Mouse (Mus musculus) limb, embryonic 14.5 days (tissue): ENCODE measurements around the gene Erp44. TPM values are rescaled to one million over a fixed set of nuclear protein-coding genes. Genes with fewer than 3 reads are reported as not detected.

Experiments
- ATAC-seq: fragments of 200-750 bp; cut with Nextera tagmentation; 2 replicates; pipeline ENCODE4 v1.8.0; 2017; ENCODE audit warnings: low read depth, moderate number of reproducible peaks, moderate TSS enrichment; ENCODE audit not compliant: low FRiP score
- DNase-seq: peaks from one replicate; pipeline ENCODE4 v3.0.0-alpha.2; 2015; ENCODE audit warnings: low spot score
- H3K27ac ChIP-seq: fragments of 300-500 bp; sonication (generic); replicated peaks from 2 replicates; pipeline ENCODE4 v1.5.1; 2014; ENCODE audit warnings: low read depth, mild to moderate bottlenecking, low read length, moderate library complexity, mixed read lengths
- H3K27me3 ChIP-seq: fragments of 300-500 bp; sonication (generic); 2 replicates; pipeline ENCODE4 v1.6.1; 2014; ENCODE audit warnings: low read length, mixed read lengths; ENCODE audit not compliant: control insufficient read depth, insufficient read depth
- H3K36me3 ChIP-seq: fragments of 300-500 bp; sonication (generic); 2 replicates; pipeline ENCODE4 v1.6.1; 2014; ENCODE audit warnings: mild to moderate bottlenecking, low read length, moderate library complexity, mixed read lengths; ENCODE audit not compliant: control insufficient read depth, insufficient read depth
- H3K4me1 ChIP-seq: fragments of 300-500 bp; sonication (generic); 2 replicates; pipeline ENCODE4 v1.6.1; 2014; ENCODE audit warnings: antibody characterized with exemption, low read length, mixed read lengths; ENCODE audit not compliant: control insufficient read depth, insufficient read depth
- H3K4me2 ChIP-seq: fragments of 300-500 bp; sonication (generic); replicated peaks from 2 replicates; pipeline ENCODE4 v1.6.1; 2014; ENCODE audit warnings: low read depth, mild to moderate bottlenecking, low read length, moderate library complexity; ENCODE audit not compliant: severe bottlenecking
- H3K4me3 ChIP-seq: fragments of 300-500 bp; sonication (generic); replicated peaks from 2 replicates; pipeline ENCODE4 v1.5.1; 2014; ENCODE audit warnings: low read length
- H3K9ac ChIP-seq: fragments of 300-500 bp; sonication (generic); 2 replicates; pipeline ENCODE4 v1.6.1; 2014; ENCODE audit warnings: mild to moderate bottlenecking, low read depth, low read length, moderate library complexity; ENCODE audit not compliant: severe bottlenecking
- H3K9me3 ChIP-seq: fragments of 300-500 bp; sonication (generic); 2 replicates; pipeline ENCODE4 v1.6.1; 2016; ENCODE audit warnings: low read length; ENCODE audit not compliant: control insufficient read depth
- POLR2A ChIP-seq: fragments of 200-500 bp; IDR thresholded peaks from 2 replicates; pipeline ENCODE4 v1.8.0; 2012; ENCODE audit warnings: inconsistent platforms, mild to moderate bottlenecking, moderate library complexity, borderline replicate concordance; ENCODE audit not compliant: insufficient read depth, insufficient read length; ENCODE audit errors: extremely low read depth
- WGBS: fragments of 180-500 bp; shearing (Covaris S2); extraction: QIAGEN DNeasy Blood & Tissue Kit; methylation state at CpG from one replicate; pipeline ENCODE4 v1.1.7; 2014; 5-methylcytosine and 5-hydroxymethylcytosine counted together
- microRNA counts: library from miRNA; unstranded; fragments of <30 nt; microRNA quantifications from one replicate; lab custom pipeline; 2016
- microRNA-seq: library from miRNA; unstranded; fragments of <30 nt; microRNA quantifications from one replicate; pipeline ENCODE4, GENCODE M21; 2016
- polyA plus RNA-seq, 2 experiments: library from polyadenylated mRNA; depleted of rRNA in 1 of 2; stranded (reverse) in 1 of 2; unstranded in 1 of 2; fragments of >200 nt; fragmentation: Nextera tagmentation in 1 of 2; extraction: Ambion mirVana in 1 of 2; gene quantifications; 2 replicates each; pipeline versions ENCODE4 v1.2.1 to v1.2.3; 2012 to 2014

Gene Erp44
- polyA plus RNA-seq, 2 experiments = 44.9 to 84.6 TPM

GRCm38 (mm10) chr4:48175666-48176065 is 103.7 kb downstream of the Erp44 start:
- Histone ChIP-seq H3K27me3 (no peaks in the 10 kb centered on the region), H3K36me3 (no peaks in the 10 kb centered on the region; the same call in 1 of the 2 replicates), H3K27ac (no peak overlapping the region), H3K4me1 (no peaks in the 10 kb centered on the region), H3K4me2 (no peak overlapping the region), H3K9me3 (no peaks in the 10 kb centered on the region), H3K9ac (no peak overlapping the region), H3K4me3 (no peak overlapping the region)
- ATAC-seq = no peak
- WGBS = 94% methylated on average over 3 of the region's 3 CpGs
- TF ChIP-seq POLR2A = no peak
- no peak for DNase-seq

- TF ChIP-seq POLR2A = no peak
- WGBS = 84% methylated on average over 5 of the region's 5 CpGs
- ATAC-seq = no peak
These were observed 115.5 kb downstream of the Erp44 start for GRCm38 (mm10) chr4:48163851-48164250.

GRCm38 (mm10) chr4:48160386-48160785 is 119.0 kb downstream of the Erp44 start:
- no peak overlapping the region for H3K4me3 ChIP-seq
- WGBS = 87% methylated on average over 4 of the region's 4 CpGs

More at GRCm38 (mm10) chr4:48163851-48164250, 115.5 kb downstream of the Erp44 start:
- Histone ChIP-seq H3K27me3 (no peaks in the 10 kb centered on the region), H3K4me1 (no peaks in the 10 kb centered on the region), H3K9ac (no peak overlapping the region), H3K36me3 (peaks cover 23% of the 10 kb centered on the region), H3K4me3 (no peak overlapping the region), H3K27ac (no peak overlapping the region), H3K9me3 (no peaks in the 10 kb centered on the region), H3K4me2 (no peak overlapping the region)
- DNase-seq = no peak

GRCm38 (mm10) chr4:48155864-48156263 is 123.5 kb downstream of the Erp44 start:
- WGBS = 70% methylated on average over 1 of the region's 1 CpGs
- H3K36me3 ChIP-seq = peaks cover 3% of the 10 kb centered on the region; the same call in 1 of the 2 replicates
- no peak overlapping the region for H3K4me2 ChIP-seq
- no peaks in the 10 kb centered on the region for H3K9me3 ChIP-seq
- no peak overlapping the region for H3K27ac ChIP-seq
- no peaks in the 10 kb centered on the region for H3K27me3 ChIP-seq
- no peak for DNase-seq
- H3K4me3 ChIP-seq = no peak overlapping the region
- no peak for ATAC-seq
- TF ChIP-seq POLR2A = no peak
- no peak overlapping the region for H3K9ac ChIP-seq
- H3K4me1 ChIP-seq = no peaks in the 10 kb centered on the region

More at GRCm38 (mm10) chr4:48160386-48160785, 119.0 kb downstream of the Erp44 start:
- Histone ChIP-seq H3K4me2 (no peak overlapping the region), H3K36me3 (peaks cover 8% of the 10 kb centered on the region; the same call in 1 of the 2 replicates), H3K9me3 (no peaks in the 10 kb centered on the region), H3K27ac (no peak overlapping the region), H3K4me1 (no peaks in the 10 kb centered on the region), H3K9ac (no peak overlapping the region), H3K27me3 (no peaks in the 10 kb centered on the region)
- no peak for DNase-seq
- ATAC-seq = no peak
- no peak for TF ChIP-seq POLR2A

GRCm38 (mm10) chr4:48153229-48153628 is 126.1 kb downstream of the Erp44 start:
- H3K9me3 ChIP-seq = no peaks in the 10 kb centered on the region
- H3K27ac ChIP-seq = no peak overlapping the region
- H3K4me1 ChIP-seq = no peaks in the 10 kb centered on the region
- no peak overlapping the region for H3K4me2 ChIP-seq
- no peak overlapping the region for H3K4me3 ChIP-seq
- TF ChIP-seq POLR2A = no peak
- no peaks in the 10 kb centered on the region for H3K27me3 ChIP-seq
- 88% methylated on average over 5 of the region's 5 CpGs for WGBS
- peaks cover 7% of the 10 kb centered on the region for H3K36me3 ChIP-seq
- DNase-seq = no peak
- ATAC-seq = no peak
- H3K9ac ChIP-seq = no peak overlapping the region

DNA sequence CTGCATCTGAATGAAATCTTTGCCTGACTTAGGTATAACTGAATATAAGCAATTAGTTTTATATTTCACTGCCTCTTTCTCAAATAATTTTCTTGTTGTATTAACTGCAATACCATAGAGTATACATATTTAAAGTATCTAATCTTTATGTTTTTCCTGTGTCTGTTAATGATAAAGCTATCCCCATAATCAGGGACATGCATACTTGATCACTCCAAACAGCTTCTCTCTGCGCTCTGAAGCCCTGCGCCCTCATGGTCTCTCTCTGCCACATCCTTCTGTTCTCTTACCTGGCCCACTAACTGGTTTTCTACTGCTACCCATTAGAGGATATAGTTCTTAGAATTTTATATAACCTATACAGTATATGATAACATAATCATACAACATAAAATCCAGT is 129.9 kb downstream of the Erp44 start:
- Histone ChIP-seq H3K36me3 (peaks cover 7% of the 10 kb centered on the region), H3K4me2 (no peak overlapping the region), H3K9me3 (no peaks in the 10 kb centered on the region), H3K4me3 (no peak overlapping the region), H3K27me3 (no peaks in the 10 kb centered on the region), H3K9ac (no peak overlapping the region), H3K27ac (no peak overlapping the region), H3K4me1 (no peaks in the 10 kb centered on the region)
- ATAC-seq = no peak
- TF ChIP-seq POLR2A = no peak
- DNase-seq = no peak
- 98% methylated on average over 2 of the region's 2 CpGs for WGBS

MicroRNAs encoded within 50 kb of the gene (microRNA counts, 519-probe panel; counts per million panel counts)
- 1,729 counts per million, percentile 16 among the panel's probes with 10 or more counts for microRNA mmu-miR-1958 (lab: Ali Mortazavi, UCI)

Small RNA genes within 50 kb of the gene (microRNA-seq; reads per million reads assigned to microRNA genes)
- gene Mir1958 = not detected

Other genes with a start within 250 kb of the Erp44 start
- gene Nr4a3, start 234.4 kb downstream of the Erp44 start, polyA plus RNA-seq (2012; rRNA removed) = 0.79 and 1.3 TPM in 2 replicates
- gene Nr4a3, start 234.4 kb downstream of the Erp44 start, polyA plus RNA-seq (2014; fragmentation: Nextera tagmentation; extraction: Ambion mirVana) = 0.44 and 0.59 TPM in 2 replicates
- 15.3 and 17.1 TPM in 2 replicates for gene Stx17, start 154.6 kb downstream of the Erp44 start, polyA plus RNA-seq (2012; rRNA removed)
- gene Stx17, start 154.6 kb downstream of the Erp44 start, polyA plus RNA-seq (2014; fragmentation: Nextera tagmentation; extraction: Ambion mirVana) = 32.0 and 36.3 TPM in 2 replicates
- 6.9 and 7.8 TPM in 2 replicates for gene Invs, start 202 bp upstream of the Erp44 start, polyA plus RNA-seq (2012; rRNA removed)
- gene Invs, start 202 bp upstream of the Erp44 start, polyA plus RNA-seq (2014; fragmentation: Nextera tagmentation; extraction: Ambion mirVana) = 6.5 and 8.5 TPM in 2 replicates
- 39.3 and 40.5 TPM in 2 replicates for gene Tex10, start 193.9 kb upstream of the Erp44 start, polyA plus RNA-seq (2012; rRNA removed)
- gene Tex10, start 193.9 kb upstream of the Erp44 start, polyA plus RNA-seq (2014; fragmentation: Nextera tagmentation; extraction: Ambion mirVana) = 59.2 and 65.1 TPM in 2 replicates